Mouse (Mus musculus): ENCODE measurements around the gene Ccnd2.

DNA sequence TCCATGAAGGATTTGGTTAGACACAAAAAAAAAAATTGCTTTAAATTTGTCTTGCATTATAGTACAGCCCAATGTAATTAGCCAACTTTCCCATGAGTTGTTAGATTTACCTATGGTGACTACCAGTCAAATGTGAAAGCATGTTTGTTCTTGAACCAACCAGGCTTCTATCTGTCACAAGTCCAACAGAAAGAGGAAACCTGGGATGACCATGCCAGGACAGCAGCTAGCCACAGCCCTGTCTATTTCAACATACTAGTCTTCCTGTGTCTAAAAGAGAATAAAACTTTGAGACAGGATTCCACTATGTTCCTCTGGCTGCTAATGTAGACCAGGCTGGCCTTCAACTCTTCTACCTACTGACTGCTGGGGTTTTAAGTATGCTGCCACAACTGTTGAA is 44.6 kb downstream of the Ccnd2 start:
- TF ChIP-seq CTCF (IDR thresholded peaks at IDR 0.05; ENCODE audit: low read depth, low read length) = no peak
- no peak for TF ChIP-seq POLR2AphosphoS5 (IDR thresholded peaks at IDR 0.05; ENCODE audit: insufficient replicate concordance, low read depth, low read length)
- no peak for TF ChIP-seq GATA2 (IDR thresholded peaks at IDR 0.05; ENCODE audit: borderline replicate concordance, low read depth, low read length)
